Mouse (Mus musculus) midbrain, postnatal 0 days (tissue): ENCODE measurements at regions not wholly inside any gene's neighbourhood (a gene's known extent, or its start where the extent isn't known, plus 50 kb on each side); places are given as distances from the start of the nearest gene placed in this dataset.

Source experiments
- ATAC-seq: fragments of 200-750 bp; cut with Nextera tagmentation; 2 replicates; pipeline ENCODE4 v1.8.0; 2017; ENCODE audit warnings: moderate number of reproducible peaks, mild to moderate bottlenecking, moderate TSS enrichment, moderate library complexity; ENCODE audit not compliant: low FRiP score
- DNase-seq: peaks from one replicate; pipeline ENCODE4 v3.0.0-alpha.2; 2015; ENCODE audit warnings: low spot score
- H3K27ac ChIP-seq: fragments of 300-500 bp; sonication (generic); 2 replicates; pipeline ENCODE4 v1.5.1; 2014; ENCODE audit warnings: low read depth, mild to moderate bottlenecking, low read length, mixed read lengths
- H3K27me3 ChIP-seq: fragments of 300-500 bp; sonication (generic); 2 replicates; pipeline ENCODE4 v1.6.1; 2014; ENCODE audit warnings: low read length, control low read depth, mixed read lengths; ENCODE audit not compliant: insufficient read depth
- H3K36me3 ChIP-seq: fragments of 300-500 bp; sonication (generic); 2 replicates; pipeline ENCODE4 v1.6.1; 2014; ENCODE audit warnings: low read length, control low read depth, mixed read lengths; ENCODE audit not compliant: insufficient read depth
- H3K4me1 ChIP-seq: fragments of 300-500 bp; sonication (generic); 2 replicates; pipeline ENCODE4 v1.6.1; 2014; ENCODE audit warnings: mild to moderate bottlenecking, control low read depth, antibody characterized with exemption, low read length, mixed read lengths; ENCODE audit not compliant: insufficient read depth
- H3K4me2 ChIP-seq: fragments of 300-500 bp; sonication (generic); 2 replicates; pipeline ENCODE4 v1.6.1; 2014; ENCODE audit warnings: low read depth, mild to moderate bottlenecking, low read length, mixed read lengths; ENCODE audit not compliant: poor library complexity, severe bottlenecking
- H3K4me3 ChIP-seq: fragments of 300-500 bp; sonication (generic); 2 replicates; pipeline ENCODE4 v1.5.1; 2014; ENCODE audit warnings: low read depth, mild to moderate bottlenecking, low read length, moderate library complexity
- H3K9ac ChIP-seq: fragments of 300-500 bp; sonication (generic); replicated peaks from 2 replicates; pipeline ENCODE4 v1.6.1; 2014; ENCODE audit warnings: mild to moderate bottlenecking, low read length, moderate library complexity, mixed read lengths; ENCODE audit not compliant: poor library complexity, severe bottlenecking
- H3K9me3 ChIP-seq: fragments of 300-500 bp; sonication (generic); 2 replicates; pipeline ENCODE4 v1.6.1; 2016; ENCODE audit warnings: low read length, control low read depth
- CTCF ChIP-seq: IDR thresholded peaks from 2 replicates; pipeline ENCODE4 v1.5.1; 2016; ENCODE audit warnings: antibody characterized with exemption, mild to moderate bottlenecking
- WGBS: fragments of 180-500 bp; shearing (Covaris S2); extraction: QIAGEN DNeasy Blood & Tissue Kit; methylation state at CpG from one replicate; pipeline ENCODE4 v1.1.7; 2014; 5-methylcytosine and 5-hydroxymethylcytosine counted together

GRCm38 (mm10) chr14:79907761-79908160 is 76.1 kb upstream of the Olfm4 start:
- Histone ChIP-seq H3K27me3 (no peaks in the 10 kb centered on the region), H3K9ac (no peak overlapping the region), H3K36me3 (no peaks in the 10 kb centered on the region), H3K4me3 (no peak overlapping the region), H3K9me3 (no peaks in the 10 kb centered on the region), H3K4me2 (no peak overlapping the region), H3K4me1 (no peaks in the 10 kb centered on the region), H3K27ac (no peak overlapping the region)
- 47% methylated on average over 4 of the region's 4 CpGs for WGBS
- no peak for DNase-seq
- ATAC-seq = no peak
- TF ChIP-seq CTCF = no peak

DNA sequence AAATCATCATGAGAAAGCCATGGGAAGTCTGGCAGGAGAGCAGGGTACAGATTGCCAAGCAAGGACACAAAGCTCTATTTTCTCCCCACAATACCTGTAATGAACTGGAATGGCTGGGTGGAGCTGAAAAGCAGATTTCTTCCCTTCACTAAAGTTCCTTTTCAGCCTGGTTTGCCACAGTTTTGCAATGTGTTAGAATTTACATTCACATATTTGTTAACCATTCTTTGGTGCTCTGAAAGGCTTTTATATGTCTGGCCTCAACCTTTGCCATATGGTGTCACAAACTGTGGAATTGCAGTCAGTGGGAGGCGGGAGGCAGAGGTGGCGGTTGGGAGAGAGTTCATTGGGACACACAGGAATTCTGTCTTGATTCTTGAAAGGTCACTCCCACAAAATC is 78.3 kb upstream of the Olfm4 start:
- H3K4me1 ChIP-seq = no peaks in the 10 kb centered on the region
- H3K27me3 ChIP-seq = no peaks in the 10 kb centered on the region
- H3K4me3 ChIP-seq = no peak overlapping the region
- TF ChIP-seq CTCF = no peak
- no peaks in the 10 kb centered on the region for H3K36me3 ChIP-seq
- WGBS = 62% methylated on average over 2 of the region's 2 CpGs
- ATAC-seq (no peak), DNase-seq (no peak)
- H3K4me2 ChIP-seq = no peak overlapping the region
- no peak overlapping the region for H3K27ac ChIP-seq
- H3K9me3 ChIP-seq = no peaks in the 10 kb centered on the region
- H3K9ac ChIP-seq = no peak overlapping the region

DNA sequence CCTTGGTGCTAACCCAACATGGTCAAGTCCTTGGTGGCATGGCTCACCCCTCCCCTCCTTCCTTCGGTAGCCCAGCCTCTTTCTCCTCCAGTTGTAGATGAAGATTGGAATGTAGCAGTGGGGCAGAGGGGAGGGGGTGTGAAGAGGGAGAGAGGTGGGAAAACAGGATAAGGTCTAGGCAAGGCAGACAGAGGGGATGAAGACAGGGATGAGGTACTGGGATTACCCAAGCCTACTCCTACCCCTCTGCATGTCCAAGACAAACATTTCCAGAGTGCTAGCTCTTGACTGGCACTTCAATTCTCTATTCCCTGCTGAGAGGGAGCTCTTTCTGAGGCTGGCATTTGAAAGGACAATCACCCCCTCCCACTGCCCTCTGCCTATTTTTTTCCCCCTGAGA is 81.5 kb upstream of the Olfm4 start:
- no peak overlapping the region for H3K4me3 ChIP-seq
- H3K27ac ChIP-seq = no peak overlapping the region
- no peak overlapping the region for H3K4me2 ChIP-seq
- H3K27me3 ChIP-seq = no peaks in the 10 kb centered on the region
- no peak overlapping the region for H3K9ac ChIP-seq
- ATAC-seq = no peak
- WGBS = 18% methylated on average over 1 of the region's 1 CpGs
- H3K4me1 ChIP-seq = no peaks in the 10 kb centered on the region
- H3K36me3 ChIP-seq = no peaks in the 10 kb centered on the region
- H3K9me3 ChIP-seq = no peaks in the 10 kb centered on the region
- no peak for TF ChIP-seq CTCF
- no peak for DNase-seq

- no peak for TF ChIP-seq CTCF
- Histone ChIP-seq H3K27ac (no peak overlapping the region), H3K4me2 (no peak overlapping the region), H3K4me3 (no peak overlapping the region), H3K9me3 (no peaks in the 10 kb centered on the region), H3K4me1 (no peaks in the 10 kb centered on the region), H3K36me3 (no peaks in the 10 kb centered on the region), H3K9ac (no peak overlapping the region), H3K27me3 (no peaks in the 10 kb centered on the region; the same call in 1 of the 2 replicates)
- WGBS = 19% methylated on average over 5 of the region's 5 CpGs
- DNase-seq (no peak), ATAC-seq (no peak)
These were observed 85.6 kb upstream of the Olfm4 start for GRCm38 (mm10) chr14:79898240-79898639.

- no peak for DNase-seq
These were observed 90.6 kb upstream of the Olfm4 start for GRCm38 (mm10) chr14:79893241-79893640.

GRCm38 (mm10) chr14:79890682-79891081 is 93.2 kb upstream of the Olfm4 start:
- Histone ChIP-seq H3K36me3 (no peaks in the 10 kb centered on the region), H3K4me3 (no peak overlapping the region), H3K27ac (no peak overlapping the region), H3K4me1 (no peaks in the 10 kb centered on the region), H3K9me3 (no peaks in the 10 kb centered on the region), H3K9ac (no peak overlapping the region), H3K27me3 (no peaks in the 10 kb centered on the region), H3K4me2 (no peak overlapping the region)
- ATAC-seq = no peak
- TF ChIP-seq CTCF = no peak
- WGBS = 53% methylated on average over 2 of the region's 2 CpGs
- peak; percentile 76 for DNase-seq

More at GRCm38 (mm10) chr14:79893241-79893640, 90.6 kb upstream of the Olfm4 start:
- Histone ChIP-seq H3K27me3 (no peaks in the 10 kb centered on the region; the same call in 1 of the 2 replicates), H3K9me3 (no peaks in the 10 kb centered on the region), H3K27ac (no peak overlapping the region), H3K4me3 (no peak overlapping the region), H3K4me1 (no peaks in the 10 kb centered on the region), H3K9ac (no peak overlapping the region), H3K36me3 (no peaks in the 10 kb centered on the region), H3K4me2 (no peak overlapping the region)
- TF ChIP-seq CTCF = no peak
- no peak for ATAC-seq
- WGBS = 27% methylated on average over 4 of the region's 4 CpGs
